Mouse (Mus musculus): ENCODE measurements at regions not wholly inside any gene's neighbourhood (a gene's known extent, or its start where the extent isn't known, plus 50 kb on each side); places are given as distances from the start of the nearest gene placed in this dataset.
A peak's percentile ranks its signal among the peaks of the same experiment; 100 is the strongest.

GRCm38 (mm10) chr16:76575281-76575680, 201.7 kb upstream of the Nrip1 start:
- Histone ChIP-seq H3K9ac (replicated peaks; ENCODE audit: low read depth, low read length) (no peak overlapping the region), H3K4me3 (ENCODE audit: low read depth, low read length) (no peak overlapping the region), H3K36me3 (replicated peaks; ENCODE audit: control insufficient read depth, insufficient read depth, low read length) (no peaks in the 10 kb centered on the region), H3K4me2 (ENCODE audit: low read depth, low read length) (no peak overlapping the region), H3K4me1 (ENCODE audit: control insufficient read depth, insufficient read depth) (no peaks in the 10 kb centered on the region), H3K27ac (ENCODE audit: low read depth) (no peak overlapping the region), H3K27me3 (ENCODE audit: control insufficient read depth, insufficient read depth, low read length) (no peaks in the 10 kb centered on the region), H3K9me3 (replicated peaks; ENCODE audit: control insufficient read depth, low read length) (no peaks in the 10 kb centered on the region)
- ATAC-seq (ENCODE audit: insufficient read depth, low read depth) (no peak), DNase-seq (ENCODE audit: low spot score) (no peak)
- TF ChIP-seq CTCF (IDR thresholded peaks at IDR 0.05; ENCODE audit: low read depth) (no peak), EP300 (IDR thresholded peaks at IDR 0.05; ENCODE audit: low read depth) (no peak)
- WGBS = 74% methylated on average over 3 of the region's 3 CpGs

- no peak overlapping the region for H3K27ac ChIP-seq (ENCODE audit: low read depth)
- no peak overlapping the region for H3K4me2 ChIP-seq (ENCODE audit: low read depth, low read length)
- ATAC-seq (ENCODE audit: insufficient read depth, low read depth) = no peak
- TF ChIP-seq EP300 (IDR thresholded peaks at IDR 0.05; ENCODE audit: low read depth) (no peak), CTCF (IDR thresholded peaks at IDR 0.05; ENCODE audit: low read depth) (no peak)
- no peak for DNase-seq (ENCODE audit: low spot score)
- no peak overlapping the region for H3K4me3 ChIP-seq (ENCODE audit: low read depth, low read length)
- no peaks in the 10 kb centered on the region for H3K36me3 ChIP-seq (replicated peaks; ENCODE audit: control insufficient read depth, insufficient read depth, low read length)
- H3K9me3 ChIP-seq (replicated peaks; ENCODE audit: control insufficient read depth, low read length) = no peaks in the 10 kb centered on the region
- no peak overlapping the region for H3K9ac ChIP-seq (replicated peaks; ENCODE audit: low read depth, low read length)
- H3K27me3 ChIP-seq (ENCODE audit: control insufficient read depth, insufficient read depth, low read length) = no peaks in the 10 kb centered on the region
- 21% methylated on average over 11 of the region's 11 CpGs for WGBS
- no peaks in the 10 kb centered on the region; the same call in 1 of the 2 replicates for H3K4me1 ChIP-seq (ENCODE audit: control insufficient read depth, insufficient read depth)
Observed at GRCm38 (mm10) chr16:76566220-76566619, 192.6 kb upstream of the Nrip1 start.

GRCm38 (mm10) chr16:76554846-76555245, 181.2 kb upstream of the Nrip1 start:
- ATAC-seq (ENCODE audit: insufficient read depth, low read depth) = no peak
- H3K27ac ChIP-seq (ENCODE audit: low read depth) = no peak overlapping the region
- WGBS = 79% methylated on average over 4 of the region's 4 CpGs
- no peak overlapping the region for H3K9ac ChIP-seq (replicated peaks; ENCODE audit: low read depth, low read length)
- H3K4me1 ChIP-seq (ENCODE audit: control insufficient read depth, insufficient read depth) = no peaks in the 10 kb centered on the region
- no peak overlapping the region for H3K4me2 ChIP-seq (ENCODE audit: low read depth, low read length)
- H3K9me3 ChIP-seq (replicated peaks; ENCODE audit: control insufficient read depth, low read length) = no peaks in the 10 kb centered on the region
- no peaks in the 10 kb centered on the region for H3K27me3 ChIP-seq (ENCODE audit: control insufficient read depth, insufficient read depth, low read length)
- no peak overlapping the region for H3K4me3 ChIP-seq (ENCODE audit: low read depth, low read length)
- TF ChIP-seq EP300 (IDR thresholded peaks at IDR 0.05; ENCODE audit: low read depth) (no peak), CTCF (IDR thresholded peaks at IDR 0.05; ENCODE audit: low read depth) (no peak)
- no peaks in the 10 kb centered on the region for H3K36me3 ChIP-seq (replicated peaks; ENCODE audit: control insufficient read depth, insufficient read depth, low read length)
- DNase-seq (ENCODE audit: low spot score) = peak; percentile 2

- Histone ChIP-seq H3K4me2 (ENCODE audit: low read depth, low read length) (no peak overlapping the region), H3K27ac (ENCODE audit: low read depth) (no peak overlapping the region), H3K4me1 (ENCODE audit: control insufficient read depth, insufficient read depth) (no peaks in the 10 kb centered on the region), H3K9ac (replicated peaks; ENCODE audit: low read depth, low read length) (no peak overlapping the region), H3K9me3 (replicated peaks; ENCODE audit: control insufficient read depth, low read length) (no peaks in the 10 kb centered on the region), H3K36me3 (replicated peaks; ENCODE audit: control insufficient read depth, insufficient read depth, low read length) (no peaks in the 10 kb centered on the region), H3K27me3 (ENCODE audit: control insufficient read depth, insufficient read depth, low read length) (no peaks in the 10 kb centered on the region), H3K4me3 (ENCODE audit: low read depth, low read length) (no peak overlapping the region)
- ATAC-seq (ENCODE audit: insufficient read depth, low read depth) = no peak
- no peak for DNase-seq (ENCODE audit: low spot score)
- no peak for TF ChIP-seq EP300 (IDR thresholded peaks at IDR 0.05; ENCODE audit: low read depth)
- WGBS = 74% methylated on average over 5 of the region's 5 CpGs
Observed at GRCm38 (mm10) chr16:76549628-76550027, 176.0 kb upstream of the Nrip1 start.

GRCm38 (mm10) chr16:76547087-76547486, 173.5 kb upstream of the Nrip1 start:
- no peak overlapping the region for H3K27ac ChIP-seq (ENCODE audit: low read depth)
- no peaks in the 10 kb centered on the region for H3K27me3 ChIP-seq (ENCODE audit: control insufficient read depth, insufficient read depth, low read length)
- no peak overlapping the region for H3K9ac ChIP-seq (replicated peaks; ENCODE audit: low read depth, low read length)
- no peaks in the 10 kb centered on the region for H3K36me3 ChIP-seq (replicated peaks; ENCODE audit: control insufficient read depth, insufficient read depth, low read length)
- H3K4me1 ChIP-seq (ENCODE audit: control insufficient read depth, insufficient read depth) = no peaks in the 10 kb centered on the region
- no peak overlapping the region for H3K4me2 ChIP-seq (ENCODE audit: low read depth, low read length)
- no peaks in the 10 kb centered on the region for H3K9me3 ChIP-seq (replicated peaks; ENCODE audit: control insufficient read depth, low read length)
- DNase-seq (ENCODE audit: low spot score) (peak; percentile 1), ATAC-seq (ENCODE audit: insufficient read depth, low read depth) (no peak)
- 88% methylated on average over 4 of the region's 4 CpGs for WGBS
- TF ChIP-seq CTCF (IDR thresholded peaks at IDR 0.05; ENCODE audit: low read depth) (no peak), EP300 (IDR thresholded peaks at IDR 0.05; ENCODE audit: low read depth) (no peak)
- no peak overlapping the region for H3K4me3 ChIP-seq (ENCODE audit: low read depth, low read length)

- no peaks in the 10 kb centered on the region for H3K9me3 ChIP-seq (replicated peaks; ENCODE audit: control insufficient read depth, low read length)
- no peaks in the 10 kb centered on the region for H3K4me1 ChIP-seq (ENCODE audit: control insufficient read depth, insufficient read depth)
- H3K9ac ChIP-seq (replicated peaks; ENCODE audit: low read depth, low read length) = no peak overlapping the region
- TF ChIP-seq CTCF (IDR thresholded peaks at IDR 0.05; ENCODE audit: low read depth) (no peak), EP300 (IDR thresholded peaks at IDR 0.05; ENCODE audit: low read depth) (no peak)
- H3K4me3 ChIP-seq (ENCODE audit: low read depth, low read length) = no peak overlapping the region
- no peak overlapping the region for H3K4me2 ChIP-seq (ENCODE audit: low read depth, low read length)
- no peaks in the 10 kb centered on the region for H3K36me3 ChIP-seq (replicated peaks; ENCODE audit: control insufficient read depth, insufficient read depth, low read length)
- DNase-seq (ENCODE audit: low spot score) (no peak), ATAC-seq (ENCODE audit: insufficient read depth, low read depth) (no peak)
- no peak overlapping the region for H3K27ac ChIP-seq (ENCODE audit: low read depth)
- H3K27me3 ChIP-seq (ENCODE audit: control insufficient read depth, insufficient read depth, low read length) = no peaks in the 10 kb centered on the region
- WGBS = 81% methylated on average over 2 of the region's 2 CpGs
Observed at GRCm38 (mm10) chr16:76546632-76547031, 173.0 kb upstream of the Nrip1 start.

Data from heart, postnatal 0 days (tissue).